Mouse (Mus musculus) embryo, embryonic 9.5 days (tissue): ENCODE results near the gene Nme4.

Experiments used
- DNase-seq: peaks from one replicate; pipeline ENCODE4 v3.0.0-alpha.2; 2017; ENCODE audit errors: extremely low spot score

The Nme4 gene

DNA sequence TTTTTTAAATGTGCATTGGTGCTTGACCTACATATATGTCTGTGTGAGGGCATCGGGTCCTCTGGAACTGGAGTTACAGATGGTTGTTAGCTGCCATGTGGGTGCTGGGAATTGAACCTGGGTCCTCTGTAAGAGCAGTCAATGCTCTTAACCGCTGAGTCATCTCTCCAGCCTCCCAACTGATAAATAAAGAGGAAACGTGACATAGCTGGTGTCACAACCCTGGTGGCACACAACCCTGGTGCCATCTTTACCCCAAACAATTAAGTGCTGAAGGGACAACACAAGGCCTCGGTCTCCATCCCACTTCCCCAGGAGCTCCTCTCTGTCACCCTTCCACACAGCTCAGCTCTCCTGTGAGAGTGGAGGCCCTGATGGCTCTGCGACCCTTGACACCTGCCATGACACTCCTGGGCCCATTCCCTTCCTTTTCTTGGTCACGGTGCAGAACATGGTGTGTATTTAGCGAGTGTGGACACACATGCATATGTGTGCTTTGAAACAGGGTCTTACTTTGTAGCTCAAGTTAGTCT, 28.8 kb downstream of the Nme4 start:
- no peak for DNase-seq

DNA sequence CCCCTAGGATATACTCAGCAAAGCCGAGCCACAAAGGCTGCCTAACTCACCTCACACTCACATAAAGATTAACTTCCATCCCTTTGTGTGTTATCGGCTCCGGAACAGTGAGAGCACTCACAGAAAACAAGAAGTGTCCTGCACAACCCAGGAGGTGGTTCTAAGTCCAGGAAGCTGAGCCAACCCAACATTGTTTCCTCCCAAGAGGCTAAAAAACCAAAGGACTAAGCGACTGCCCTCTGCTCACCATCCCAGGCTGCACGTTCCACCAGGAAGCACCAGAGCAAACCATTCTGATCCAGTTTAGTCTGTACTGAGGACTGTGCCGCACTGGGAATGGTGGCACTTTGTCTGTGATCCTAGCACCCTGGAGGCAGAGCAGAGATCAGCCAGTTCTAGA, 30.5 kb downstream of the Nme4 start:
- DNase-seq, result no peak

DNA sequence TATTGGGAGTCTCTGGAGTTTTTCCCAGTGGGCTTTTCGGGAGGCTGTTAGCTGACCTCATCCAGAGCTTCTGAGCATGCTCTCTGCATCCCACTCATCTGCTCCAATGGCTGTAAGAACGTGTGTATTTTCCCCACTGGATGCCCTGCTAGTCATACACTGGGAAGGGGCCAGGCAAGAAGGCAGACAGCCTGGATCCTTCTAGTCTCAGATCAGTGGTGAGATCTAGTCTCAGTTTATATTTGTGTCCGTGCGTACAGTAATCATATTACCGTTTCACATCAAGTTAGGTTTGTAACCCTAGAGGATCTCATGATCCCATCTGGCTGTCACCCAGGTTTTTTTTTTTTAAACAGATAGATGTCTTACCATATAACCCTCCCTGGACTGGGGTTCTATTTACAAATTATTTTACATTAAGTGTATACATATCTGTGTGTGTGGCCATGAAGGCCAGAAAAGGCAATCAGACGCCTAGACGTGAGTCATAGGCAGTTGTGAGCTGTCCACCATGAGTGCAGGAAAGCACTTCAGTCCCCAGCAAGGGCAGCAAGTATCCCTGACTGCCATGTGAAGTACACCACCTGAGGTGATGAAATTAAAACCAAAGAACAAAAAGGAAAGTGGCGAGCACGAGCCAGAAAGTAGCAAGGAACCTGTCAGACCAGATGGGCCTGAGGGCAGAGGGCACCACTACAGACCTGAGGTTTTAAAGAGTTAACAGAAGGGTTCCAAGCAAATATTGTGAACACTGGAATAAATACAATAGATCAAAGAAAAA, 37.4 kb downstream of the Nme4 start:
- no peak for DNase-seq

DNA sequence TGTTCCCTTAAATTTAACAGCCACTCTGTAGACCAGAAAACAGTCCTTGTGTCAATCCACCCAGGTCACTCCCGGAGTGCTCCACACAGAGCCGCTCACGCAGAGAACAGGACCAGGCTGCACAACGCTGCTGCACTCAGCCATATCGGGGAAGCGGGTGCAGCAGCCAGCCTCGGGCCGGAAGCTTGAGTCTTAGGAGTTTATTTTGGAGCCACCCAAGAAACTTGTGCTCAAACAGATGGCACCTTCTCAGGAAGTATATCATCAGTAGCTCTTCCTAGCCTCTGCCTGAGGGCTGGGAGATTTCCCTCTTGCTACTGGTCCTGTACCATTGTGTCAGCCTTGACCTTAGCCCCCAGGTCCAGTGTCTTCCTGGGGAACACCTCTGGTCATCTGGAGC, 38.1 kb downstream of the Nme4 start:
- DNase-seq, result no peak

DNA sequence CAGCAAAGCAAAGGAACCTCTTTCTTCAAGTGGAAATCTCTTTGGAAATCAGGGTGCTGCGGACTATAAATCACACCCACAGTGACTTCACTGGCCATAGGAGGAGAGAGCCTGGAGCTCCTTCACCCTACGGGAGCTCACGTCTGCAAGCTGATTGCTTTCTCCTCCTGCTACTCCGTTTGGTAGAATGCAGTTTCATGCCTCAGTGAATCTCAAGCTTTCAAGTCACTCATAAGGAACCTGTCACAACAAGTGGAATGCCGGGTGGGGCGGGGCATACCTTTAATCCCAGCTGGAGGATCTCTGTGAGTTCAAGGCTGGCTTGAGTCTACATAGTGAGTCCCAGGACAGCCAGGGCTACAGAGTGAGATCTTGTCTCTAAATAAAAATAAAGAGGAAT, 40.2 kb downstream of the Nme4 start:
- no peak for DNase-seq

DNA sequence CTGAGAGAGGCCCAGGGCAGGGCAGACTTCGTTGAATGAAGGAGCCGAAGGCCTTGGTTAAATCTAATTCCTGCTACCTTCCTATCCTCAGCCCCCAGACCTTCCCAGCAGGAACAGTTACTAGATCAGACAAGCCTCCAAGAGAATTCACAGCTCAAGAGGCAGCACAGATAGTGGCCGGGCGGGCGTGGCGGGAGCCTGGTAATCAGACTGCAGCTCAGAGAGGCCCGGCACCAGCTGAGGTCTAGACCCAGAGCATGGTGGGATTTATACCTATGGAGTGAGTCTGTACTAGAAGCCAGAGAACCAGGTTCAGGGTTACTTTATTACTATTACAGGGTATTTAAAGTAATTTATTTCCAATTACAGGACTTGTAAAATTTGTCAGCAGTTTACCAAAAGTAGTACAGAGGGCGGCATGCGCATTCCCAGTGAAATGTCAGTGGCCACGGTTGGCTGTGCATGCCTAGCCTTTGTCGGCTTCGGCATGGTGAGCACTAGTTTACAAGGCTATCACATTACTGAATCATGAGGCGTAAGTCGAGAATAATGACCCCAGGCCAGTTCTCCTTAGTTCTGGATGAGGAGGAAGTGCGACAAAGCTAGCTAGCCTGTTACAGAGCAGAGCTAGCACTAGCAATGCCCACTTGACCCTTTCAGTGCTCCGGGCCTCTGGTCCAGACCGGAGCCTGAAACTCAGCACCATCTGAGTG, 41.1 kb downstream of the Nme4 start:
- peak; percentile 22 for DNase-seq

DNA sequence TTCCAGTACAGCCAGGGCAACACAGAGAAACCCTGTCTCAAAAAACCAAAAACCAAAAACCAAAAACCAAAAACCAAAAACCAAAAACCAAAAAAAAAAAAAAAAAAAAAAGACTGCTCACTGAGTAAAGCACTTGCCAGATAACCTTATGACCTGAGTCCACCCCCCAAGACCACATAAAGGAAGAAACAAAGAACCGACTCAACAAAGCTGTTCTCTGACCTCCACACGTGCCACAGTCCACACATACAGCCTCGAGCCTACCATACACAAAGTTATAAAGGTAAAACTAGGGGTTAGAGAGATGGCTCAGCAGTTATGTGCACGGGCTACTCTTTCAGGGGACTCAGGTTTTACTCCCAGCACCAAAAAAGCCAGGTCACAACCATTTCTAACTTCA, 42.7 kb downstream of the Nme4 start:
- DNase-seq, result no peak

DNA sequence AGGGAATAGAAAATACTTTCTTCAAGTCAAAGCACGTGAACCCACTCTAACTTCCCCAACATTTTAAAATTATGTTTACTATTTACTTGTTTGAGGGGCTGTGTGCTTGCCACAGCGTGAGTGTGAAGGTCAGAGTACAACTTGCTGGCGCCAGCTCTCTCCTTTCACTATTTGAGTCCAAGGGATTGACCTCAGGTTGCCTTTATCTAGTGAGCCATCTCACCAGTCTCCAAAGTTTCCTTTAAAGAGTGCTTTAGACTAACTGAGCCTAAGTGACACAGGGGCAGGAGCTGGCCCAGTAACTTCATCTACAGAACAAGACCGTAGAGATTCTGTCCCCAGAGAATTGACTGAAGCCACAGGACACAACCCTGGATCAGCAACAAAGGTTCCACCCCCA, 43.3 kb downstream of the Nme4 start:
- DNase-seq, result no peak

DNA sequence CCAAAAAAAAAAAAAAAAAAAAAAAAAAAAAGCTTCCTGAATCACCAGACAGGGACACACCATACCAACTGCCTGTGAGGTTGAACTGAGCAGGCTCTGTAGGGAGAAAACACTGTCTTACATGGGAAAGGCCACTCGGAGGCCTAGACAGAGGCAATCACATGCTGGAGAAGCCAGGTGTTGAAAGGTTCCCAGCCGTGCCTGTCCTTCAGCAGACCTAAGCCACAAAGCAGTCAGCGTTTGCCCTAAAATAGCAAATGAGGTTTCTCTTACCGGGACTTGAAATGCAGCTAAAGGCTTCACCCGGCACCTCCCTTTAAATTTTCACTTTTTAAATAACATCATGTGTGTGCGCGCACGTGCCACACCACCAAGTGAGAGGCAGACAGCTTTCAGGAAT, 47.3 kb downstream of the Nme4 start:
- no peak for DNase-seq

DNA sequence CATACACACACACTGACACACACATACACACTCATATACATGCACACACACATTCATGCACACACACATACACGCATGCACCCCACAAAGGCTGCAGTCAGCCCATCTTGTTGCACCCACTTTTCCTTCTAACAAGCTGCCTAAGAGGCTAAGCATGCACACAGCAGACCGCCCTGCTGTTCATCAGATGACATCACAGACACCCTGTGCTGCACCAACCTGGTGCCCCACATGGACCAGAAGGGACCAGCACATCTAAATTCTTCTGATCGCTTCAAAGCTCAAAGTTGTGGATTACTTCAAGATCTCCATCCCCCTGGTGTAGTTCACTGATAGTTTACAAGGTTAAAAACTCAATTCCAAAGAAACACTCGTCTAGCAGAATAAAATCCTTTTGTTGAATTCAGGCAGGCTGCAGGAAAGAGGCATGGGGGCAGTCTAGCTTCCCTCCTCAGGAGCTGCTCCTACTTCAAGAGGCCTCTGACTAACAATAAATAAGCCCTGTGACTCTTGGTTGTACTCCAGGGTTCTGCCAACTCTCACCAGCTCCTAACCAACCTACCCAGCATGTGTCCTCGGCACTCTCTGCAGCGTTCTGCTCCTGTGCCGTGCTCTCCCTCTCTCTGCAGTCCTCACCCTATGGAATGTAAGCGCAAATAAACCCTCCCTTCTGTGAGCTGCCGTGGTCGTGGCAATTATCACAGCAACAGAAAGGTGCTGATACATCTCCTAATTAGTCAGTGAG, 49.0 kb downstream of the Nme4 start:
- DNase-seq, result no peak

DNA sequence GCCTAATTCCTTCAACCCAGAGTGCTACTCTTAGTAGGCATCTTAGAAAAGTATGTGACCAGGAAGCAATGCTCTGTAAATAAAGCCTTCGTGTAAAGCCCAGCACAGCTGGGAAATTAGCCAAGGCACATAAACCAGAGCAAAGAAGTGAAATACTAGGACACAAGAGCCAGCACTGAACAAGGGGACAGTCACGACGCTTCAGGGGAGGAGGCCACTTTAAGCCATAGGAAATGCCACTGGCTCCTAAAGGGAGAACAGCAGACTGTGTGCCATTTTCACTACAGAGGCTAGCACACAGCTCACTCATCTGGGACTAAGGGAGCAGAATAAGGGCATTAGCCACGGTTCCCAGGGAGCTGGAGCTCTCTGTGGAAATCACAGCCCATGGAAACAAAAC, 50.1 kb downstream of the Nme4 start:
- DNase-seq, result no peak

DNA sequence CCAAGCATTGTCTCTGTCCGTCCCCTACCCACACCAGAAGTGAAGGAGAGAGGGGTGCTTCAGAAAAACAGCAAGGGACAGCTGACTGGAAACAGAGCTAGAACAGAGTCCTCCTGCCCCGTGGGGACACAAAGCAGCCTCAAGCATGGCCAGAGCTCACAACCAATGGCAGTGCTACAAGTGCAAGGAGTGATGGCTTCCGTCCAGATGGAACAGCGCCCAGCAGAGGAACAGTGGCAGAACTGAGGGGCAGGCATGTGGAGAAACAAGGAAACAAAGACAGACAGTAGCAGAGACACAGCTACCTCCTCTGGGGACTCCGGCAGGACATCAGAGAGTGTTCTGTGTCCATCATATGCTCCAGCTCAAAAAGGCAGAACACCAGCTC, 52.2 kb downstream of the Nme4 start:
- no peak for DNase-seq

DNA sequence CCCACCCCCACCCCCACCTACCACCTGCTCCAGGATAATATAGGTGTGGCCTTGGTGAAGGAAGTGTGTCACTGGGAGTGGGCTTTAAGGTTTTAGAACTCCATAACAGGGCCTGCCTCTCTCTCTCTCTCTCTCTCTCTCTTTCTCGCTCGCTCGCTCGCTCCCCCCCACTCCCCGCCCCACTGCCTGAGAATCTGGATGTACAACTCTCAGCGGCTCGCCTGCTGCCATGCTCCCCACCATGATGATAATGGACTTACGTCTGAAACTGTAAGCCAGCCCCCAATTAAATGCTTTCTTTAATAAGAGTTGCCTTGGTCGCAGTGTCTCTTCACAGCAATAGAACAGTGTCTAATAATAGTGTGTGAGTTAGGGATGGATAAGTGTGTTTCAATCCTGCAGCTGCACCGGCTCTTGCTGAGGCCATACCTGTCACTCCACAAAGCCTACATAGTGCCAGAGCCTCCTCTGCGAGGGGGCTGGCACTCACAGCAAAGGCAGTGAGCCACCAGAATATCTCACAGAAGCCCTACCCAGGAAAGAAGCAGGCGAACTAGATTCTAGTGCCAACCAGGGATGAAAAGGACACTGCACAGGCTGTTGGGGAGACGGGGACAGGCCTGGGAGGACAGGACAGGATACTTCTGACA, 52.7 kb downstream of the Nme4 start:
- DNase-seq, result no peak
